Mouse (Mus musculus) fibroblast of lung, adult 2 months (primary cell): ENCODE data around the gene Drc1.

Experiments used
- DNase-seq: peaks from one replicate; pipeline ENCODE4 v3.0.0-alpha.2; 2011; ENCODE audit warnings: low read depth

Gene Drc1

GRCm38 (mm10) chr5:30287106-30287882 lies 6.1 kb downstream of the Drc1 start:
- DNase-seq = no peak

GRCm38 (mm10) chr5:30340815-30341214 lies 59.6 kb downstream of the Drc1 start:
- DNase-seq = no peak

- DNase-seq = no peak
These were observed 60.6 kb downstream of the Drc1 start for GRCm38 (mm10) chr5:30341601-30342365.

GRCm38 (mm10) chr5:30342601-30343015 lies 61.4 kb downstream of the Drc1 start:
- DNase-seq = no peak

- peak; percentile 21 for DNase-seq
These were observed 61.9 kb downstream of the Drc1 start for GRCm38 (mm10) chr5:30343107-30343506.

GRCm38 (mm10) chr5:30343886-30344285 lies 62.7 kb downstream of the Drc1 start:
- no peak for DNase-seq

- DNase-seq = no peak
These were observed 72.4 kb downstream of the Drc1 start for GRCm38 (mm10) chr5:30353605-30354004.

- no peak for DNase-seq
These were observed 73.9 kb downstream of the Drc1 start for GRCm38 (mm10) chr5:30355114-30355513.

GRCm38 (mm10) chr5:30355559-30356159 lies 74.5 kb downstream of the Drc1 start:
- DNase-seq = no peak

GRCm38 (mm10) chr5:30356647-30357046 lies 75.5 kb downstream of the Drc1 start:
- no peak for DNase-seq

GRCm38 (mm10) chr5:30358436-30359099 lies 77.4 kb downstream of the Drc1 start:
- no peak for DNase-seq

GRCm38 (mm10) chr5:30367405-30367804 lies 86.2 kb downstream of the Drc1 start:
- no peak for DNase-seq

- peak; percentile 20 for DNase-seq
These were observed 88.2 kb downstream of the Drc1 start for GRCm38 (mm10) chr5:30369426-30369825.

- DNase-seq = no peak
These were observed 101.7 kb downstream of the Drc1 start for GRCm38 (mm10) chr5:30382876-30383275.

GRCm38 (mm10) chr5:30387726-30388125 lies 106.5 kb downstream of the Drc1 start:
- DNase-seq = no peak

- no peak for DNase-seq
These were observed 108.6 kb downstream of the Drc1 start for GRCm38 (mm10) chr5:30389836-30390235.

- DNase-seq = peak; percentile 17
These were observed 110.3 kb downstream of the Drc1 start for GRCm38 (mm10) chr5:30391473-30391872.

- DNase-seq = no peak
These were observed 119.3 kb downstream of the Drc1 start for GRCm38 (mm10) chr5:30400521-30400920.

GRCm38 (mm10) chr5:30401165-30401564 lies 120.0 kb downstream of the Drc1 start:
- no peak for DNase-seq

GRCm38 (mm10) chr5:30406876-30407275 lies 125.7 kb downstream of the Drc1 start:
- no peak for DNase-seq

- no peak for DNase-seq
These were observed 130.3 kb downstream of the Drc1 start for GRCm38 (mm10) chr5:30411524-30411923.

- DNase-seq = no peak
These were observed 134.2 kb downstream of the Drc1 start for GRCm38 (mm10) chr5:30415381-30415780.
